Mouse (Mus musculus): ENCODE data around the gene Sorl1. TPM values are rescaled to one million over a fixed set of nuclear protein-coding genes. Genes with fewer than 3 reads are reported as not detected.

Sorl1 gene
- polyA plus RNA-seq, 1 experiment from 2014 or later, result 9.3 TPM

- no peaks in the 10 kb centered on the region for H3K36me3 ChIP-seq (ENCODE audit: control insufficient read depth, insufficient read depth, low read length)
- H3K27me3 ChIP-seq (replicated peaks; ENCODE audit: control insufficient read depth, insufficient read depth, low read length), result no peaks in the 10 kb centered on the region
- no peak overlapping the region for H3K4me2 ChIP-seq (ENCODE audit: low read depth, low read length)
- 33% methylated on average over 8 of the region's 8 CpGs for WGBS
- no peak overlapping the region for H3K4me3 ChIP-seq (ENCODE audit: low read depth, low read length)
- H3K4me1 ChIP-seq (ENCODE audit: control insufficient read depth, insufficient read depth, low read length), result peaks cover 59% of the 10 kb centered on the region
- peak; percentile 6; the same call in 1 of the 2 replicates for ATAC-seq (ENCODE audit: low read depth)
- H3K27ac ChIP-seq (replicated peaks; ENCODE audit: low read depth, low read length), result peak overlapping the region; percentile 93
- H3K9ac ChIP-seq (ENCODE audit: low read depth, low read length), result no peak overlapping the region
- DNase-seq (ENCODE audit: low spot score), result peak; percentile 58
- no peaks in the 10 kb centered on the region for H3K9me3 ChIP-seq (ENCODE audit: control insufficient read depth, low read length)
These were observed 186.6 kb downstream of the Sorl1 start for GRCm38 (mm10) chr9:41937341-41937966.

GRCm38 (mm10) chr9:41936598-41936997 is 187.5 kb downstream of the Sorl1 start:
- Histone ChIP-seq H3K4me2 (ENCODE audit: low read depth, low read length) (no peak overlapping the region), H3K9ac (ENCODE audit: low read depth, low read length) (no peak overlapping the region), H3K4me1 (ENCODE audit: control insufficient read depth, insufficient read depth, low read length) (peaks cover 59% of the 10 kb centered on the region), H3K4me3 (ENCODE audit: low read depth, low read length) (no peak overlapping the region), H3K36me3 (ENCODE audit: control insufficient read depth, insufficient read depth, low read length) (no peaks in the 10 kb centered on the region), H3K9me3 (ENCODE audit: control insufficient read depth, low read length) (no peaks in the 10 kb centered on the region), H3K27ac (replicated peaks; ENCODE audit: low read depth, low read length) (no peak overlapping the region), H3K27me3 (replicated peaks; ENCODE audit: control insufficient read depth, insufficient read depth, low read length) (no peaks in the 10 kb centered on the region)
- peak; percentile 88 for DNase-seq (ENCODE audit: low spot score)
- no peak for ATAC-seq (ENCODE audit: low read depth)
- WGBS, result 12% methylated on average over 1 of the region's 1 CpGs

- no peak for DNase-seq (ENCODE audit: low spot score)
- WGBS, result 3% methylated on average over 9 of the region's 10 CpGs
- no peaks in the 10 kb centered on the region for H3K9me3 ChIP-seq (ENCODE audit: control insufficient read depth, low read length)
- peak overlapping the region; percentile 59 for H3K9ac ChIP-seq (ENCODE audit: low read depth, low read length)
- ATAC-seq (ENCODE audit: low read depth), result peak; percentile 23
- peak overlapping the region; percentile 90 for H3K27ac ChIP-seq (replicated peaks; ENCODE audit: low read depth, low read length)
- H3K4me1 ChIP-seq (ENCODE audit: control insufficient read depth, insufficient read depth, low read length), result peaks cover 59% of the 10 kb centered on the region
- H3K4me2 ChIP-seq (ENCODE audit: low read depth, low read length), result peak overlapping the region; percentile 55
- peak overlapping the region; percentile 26 for H3K4me3 ChIP-seq (ENCODE audit: low read depth, low read length)
- H3K27me3 ChIP-seq (replicated peaks; ENCODE audit: control insufficient read depth, insufficient read depth, low read length), result no peaks in the 10 kb centered on the region
- no peaks in the 10 kb centered on the region for H3K36me3 ChIP-seq (ENCODE audit: control insufficient read depth, insufficient read depth, low read length)
These were observed 188.1 kb downstream of the Sorl1 start for GRCm38 (mm10) chr9:41935979-41936378.

- peaks cover 56% of the 10 kb centered on the region for H3K4me1 ChIP-seq (ENCODE audit: control insufficient read depth, insufficient read depth, low read length)
- H3K9me3 ChIP-seq (ENCODE audit: control insufficient read depth, low read length), result no peaks in the 10 kb centered on the region
- ATAC-seq (ENCODE audit: low read depth), result peak; percentile 83
- peak overlapping the region; percentile 90 for H3K27ac ChIP-seq (replicated peaks; ENCODE audit: low read depth, low read length)
- no peaks in the 10 kb centered on the region for H3K27me3 ChIP-seq (replicated peaks; ENCODE audit: control insufficient read depth, insufficient read depth, low read length)
- peak overlapping the region; percentile 59 for H3K9ac ChIP-seq (ENCODE audit: low read depth, low read length)
- peak; percentile 81 for DNase-seq (ENCODE audit: low spot score)
- peak overlapping the region; percentile 26 for H3K4me3 ChIP-seq (ENCODE audit: low read depth, low read length)
- no peaks in the 10 kb centered on the region for H3K36me3 ChIP-seq (ENCODE audit: control insufficient read depth, insufficient read depth, low read length)
- 4% methylated on average over 17 of the region's 21 CpGs for WGBS
- peak overlapping the region; percentile 55 for H3K4me2 ChIP-seq (ENCODE audit: low read depth, low read length)
These were observed 188.6 kb downstream of the Sorl1 start for GRCm38 (mm10) chr9:41935373-41935971.

GRCm38 (mm10) chr9:41934848-41935372 is 189.2 kb downstream of the Sorl1 start:
- ATAC-seq (ENCODE audit: low read depth), result no peak
- H3K4me2 ChIP-seq (ENCODE audit: low read depth, low read length), result peak overlapping the region; percentile 55
- DNase-seq (ENCODE audit: low spot score), result no peak
- no peaks in the 10 kb centered on the region for H3K27me3 ChIP-seq (replicated peaks; ENCODE audit: control insufficient read depth, insufficient read depth, low read length)
- no peaks in the 10 kb centered on the region for H3K9me3 ChIP-seq (ENCODE audit: control insufficient read depth, low read length)
- WGBS, result 16% methylated on average over 10 of the region's 10 CpGs
- peaks cover 53% of the 10 kb centered on the region for H3K4me1 ChIP-seq (ENCODE audit: control insufficient read depth, insufficient read depth, low read length)
- H3K36me3 ChIP-seq (ENCODE audit: control insufficient read depth, insufficient read depth, low read length), result no peaks in the 10 kb centered on the region
- H3K4me3 ChIP-seq (ENCODE audit: low read depth, low read length), result peak overlapping the region; percentile 26; the same call in 1 of the 2 replicates
- H3K9ac ChIP-seq (ENCODE audit: low read depth, low read length), result peak overlapping the region; percentile 59
- H3K27ac ChIP-seq (replicated peaks; ENCODE audit: low read depth, low read length), result peak overlapping the region; percentile 90

- no peak overlapping the region for H3K4me2 ChIP-seq (ENCODE audit: low read depth, low read length)
- ATAC-seq (ENCODE audit: low read depth), result no peak
- no peak overlapping the region for H3K9ac ChIP-seq (ENCODE audit: low read depth, low read length)
- peaks cover 18% of the 10 kb centered on the region for H3K4me1 ChIP-seq (ENCODE audit: control insufficient read depth, insufficient read depth, low read length)
- DNase-seq (ENCODE audit: low spot score), result no peak
- no peak overlapping the region for H3K4me3 ChIP-seq (ENCODE audit: low read depth, low read length)
- no peaks in the 10 kb centered on the region for H3K9me3 ChIP-seq (ENCODE audit: control insufficient read depth, low read length)
- H3K36me3 ChIP-seq (ENCODE audit: control insufficient read depth, insufficient read depth, low read length), result no peaks in the 10 kb centered on the region
- no peak overlapping the region for H3K27ac ChIP-seq (replicated peaks; ENCODE audit: low read depth, low read length)
- H3K27me3 ChIP-seq (replicated peaks; ENCODE audit: control insufficient read depth, insufficient read depth, low read length), result no peaks in the 10 kb centered on the region
- 47% methylated on average over 5 of the region's 5 CpGs for WGBS
These were observed 194.1 kb downstream of the Sorl1 start for GRCm38 (mm10) chr9:41929986-41930385.

- Histone ChIP-seq H3K4me3 (ENCODE audit: low read depth, low read length) (no peak overlapping the region), H3K36me3 (ENCODE audit: control insufficient read depth, insufficient read depth, low read length) (no peaks in the 10 kb centered on the region), H3K9me3 (ENCODE audit: control insufficient read depth, low read length) (no peaks in the 10 kb centered on the region), H3K4me1 (ENCODE audit: control insufficient read depth, insufficient read depth, low read length) (peaks cover 2% of the 10 kb centered on the region; the same call in 1 of the 2 replicates), H3K9ac (ENCODE audit: low read depth, low read length) (no peak overlapping the region), H3K27me3 (replicated peaks; ENCODE audit: control insufficient read depth, insufficient read depth, low read length) (no peaks in the 10 kb centered on the region), H3K4me2 (ENCODE audit: low read depth, low read length) (no peak overlapping the region), H3K27ac (replicated peaks; ENCODE audit: low read depth, low read length) (no peak overlapping the region)
- ATAC-seq (ENCODE audit: low read depth), result no peak
- no peak for DNase-seq (ENCODE audit: low spot score)
- 57% methylated on average over 4 of the region's 4 CpGs for WGBS
These were observed 198.4 kb downstream of the Sorl1 start for GRCm38 (mm10) chr9:41925721-41926120.

GRCm38 (mm10) chr9:41924140-41924539 is 200.0 kb downstream of the Sorl1 start:
- Histone ChIP-seq H3K4me1 (ENCODE audit: control insufficient read depth, insufficient read depth, low read length) (peaks cover 2% of the 10 kb centered on the region; the same call in 1 of the 2 replicates), H3K9ac (ENCODE audit: low read depth, low read length) (no peak overlapping the region), H3K27ac (replicated peaks; ENCODE audit: low read depth, low read length) (peak overlapping the region; percentile 50), H3K4me3 (ENCODE audit: low read depth, low read length) (no peak overlapping the region), H3K9me3 (ENCODE audit: control insufficient read depth, low read length) (no peaks in the 10 kb centered on the region), H3K27me3 (replicated peaks; ENCODE audit: control insufficient read depth, insufficient read depth, low read length) (no peaks in the 10 kb centered on the region), H3K36me3 (ENCODE audit: control insufficient read depth, insufficient read depth, low read length) (no peaks in the 10 kb centered on the region), H3K4me2 (ENCODE audit: low read depth, low read length) (no peak overlapping the region)
- ATAC-seq (ENCODE audit: low read depth), result peak; percentile 67; the same call in 1 of the 2 replicates
- DNase-seq (ENCODE audit: low spot score), result peak; percentile 90
- WGBS, result 18% methylated on average over 2 of the region's 2 CpGs
